Mouse (Mus musculus) stomach, embryonic 14.5 days (tissue): ENCODE results near the gene Atl3. TPM values are rescaled to one million over a fixed set of nuclear protein-coding genes. Genes with fewer than 3 reads are reported as not detected.

ENCODE experiments used
- ATAC-seq: fragments of 200-750 bp; cut with Nextera tagmentation; 2 replicates; pipeline ENCODE4 v1.8.0; 2017; ENCODE audit warnings: low read depth, moderate TSS enrichment; ENCODE audit not compliant: insufficient number of reproducible peaks, insufficient read depth, low FRiP score
- H3K27ac ChIP-seq: fragments of 300-500 bp; sonication (generic); 2 replicates; pipeline ENCODE4 v1.5.1; 2014; ENCODE audit warnings: mild to moderate bottlenecking, low read length, moderate library complexity, mixed read lengths
- H3K27me3 ChIP-seq: fragments of 300-500 bp; sonication (generic); 2 replicates; pipeline ENCODE4 v1.6.1; 2014; ENCODE audit warnings: low read length, control low read depth, mixed read lengths; ENCODE audit not compliant: control insufficient read depth, insufficient read depth
- H3K36me3 ChIP-seq: fragments of 300-500 bp; sonication (generic); 2 replicates; pipeline ENCODE4 v1.6.1; 2014; ENCODE audit warnings: mild to moderate bottlenecking, control low read depth, low read length, moderate library complexity, mixed read lengths; ENCODE audit not compliant: control insufficient read depth, insufficient read depth
- H3K4me1 ChIP-seq: fragments of 300-500 bp; sonication (generic); 2 replicates; pipeline ENCODE4 v1.6.1; 2014; ENCODE audit warnings: low read length, control low read depth, mixed read lengths; ENCODE audit not compliant: control insufficient read depth, insufficient read depth
- H3K4me2 ChIP-seq: fragments of 300-500 bp; sonication (generic); replicated peaks from 2 replicates; pipeline ENCODE4 v1.6.1; 2014; ENCODE audit warnings: low read depth, low read length, control low read depth
- H3K4me3 ChIP-seq: fragments of 300-500 bp; sonication (generic); 2 replicates; pipeline ENCODE4 v1.5.1; 2014; ENCODE audit warnings: low read depth, low read length, control low read depth
- H3K9ac ChIP-seq: fragments of 300-500 bp; sonication (generic); replicated peaks from 2 replicates; pipeline ENCODE4 v1.6.1; 2014; ENCODE audit warnings: low read depth, mild to moderate bottlenecking, control low read depth, low read length, moderate library complexity, mixed read lengths
- H3K9me3 ChIP-seq: fragments of 300-500 bp; sonication (generic); 2 replicates; pipeline ENCODE4 v1.6.1; 2016; ENCODE audit warnings: low read depth, low read length, control low read depth; ENCODE audit not compliant: control insufficient read depth
- WGBS: fragments of 180-500 bp; shearing (Covaris S2); extraction: QIAGEN DNeasy Blood & Tissue Kit; methylation state at CpG from one replicate; pipeline ENCODE4 v1.1.7; 2014; 5-methylcytosine and 5-hydroxymethylcytosine counted together
- polyA plus RNA-seq: library from polyadenylated mRNA; unstranded; fragments of >200 nt; fragmentation: Nextera tagmentation; extraction: Ambion mirVana; gene quantifications from 2 replicates; pipeline ENCODE4 v1.2.1, GENCODE M21; 2014

The Atl3 gene
- polyA plus RNA-seq, 1 experiment from 2014 or later: 21.0 TPM

DNA sequence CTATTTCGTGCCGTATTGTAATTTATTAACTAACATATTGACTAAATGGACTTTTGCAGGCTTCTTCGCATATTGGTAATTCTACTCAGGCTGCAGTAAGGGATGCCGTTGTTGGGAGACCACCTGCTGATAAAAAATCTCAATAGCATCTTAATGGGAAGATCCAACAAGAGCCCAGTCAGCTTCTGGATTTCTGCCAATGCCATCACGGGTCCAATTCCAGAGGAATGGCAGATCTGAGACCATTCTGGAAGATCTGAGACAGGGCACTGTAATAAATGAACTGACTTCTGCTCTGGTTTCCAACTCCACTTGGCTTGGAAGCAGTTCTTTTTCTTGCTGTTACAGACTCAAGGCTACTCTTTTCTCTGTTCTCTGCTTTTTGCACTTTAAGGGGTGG is 40.1 kb downstream of the Atl3 start:
- H3K27me3 ChIP-seq: no peaks in the 10 kb centered on the region
- H3K36me3 ChIP-seq: peaks cover 36% of the 10 kb centered on the region
- no peak overlapping the region for H3K27ac ChIP-seq
- H3K4me3 ChIP-seq: no peak overlapping the region
- no peaks in the 10 kb centered on the region for H3K4me1 ChIP-seq
- H3K4me2 ChIP-seq: no peak overlapping the region
- H3K9me3 ChIP-seq: no peaks in the 10 kb centered on the region
- ATAC-seq: no peak
- no peak overlapping the region for H3K9ac ChIP-seq
- 85% methylated on average over 5 of the region's 5 CpGs for WGBS

DNA sequence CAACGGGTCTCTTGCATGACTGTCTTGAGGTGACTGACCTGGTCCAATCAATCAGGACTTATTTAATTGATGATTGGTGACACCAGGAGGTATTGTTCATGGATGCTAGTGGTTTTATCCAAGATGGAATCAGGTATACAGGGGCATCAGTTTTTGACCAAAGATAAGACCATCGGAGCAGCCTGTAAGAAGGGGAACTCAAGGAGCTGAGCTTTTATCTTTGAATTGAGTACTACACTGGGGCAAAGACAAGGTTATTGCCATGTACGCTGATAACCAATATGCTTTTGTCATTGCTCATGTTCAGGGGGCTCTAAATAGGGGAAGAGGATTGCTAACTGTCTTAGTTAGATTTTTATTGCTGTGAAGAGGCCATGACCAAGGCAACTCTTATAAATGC is 55.1 kb downstream of the Atl3 start:
- H3K9me3 ChIP-seq: peaks cover 2% of the 10 kb centered on the region; the same call in 1 of the 2 replicates
- no peaks in the 10 kb centered on the region for H3K36me3 ChIP-seq
- no peak overlapping the region for H3K27ac ChIP-seq
- ATAC-seq: no peak
- WGBS: 86% methylated on average over 3 of the region's 3 CpGs
- H3K4me1 ChIP-seq: no peaks in the 10 kb centered on the region
- no peaks in the 10 kb centered on the region for H3K27me3 ChIP-seq
- no peak overlapping the region for H3K4me2 ChIP-seq
- H3K9ac ChIP-seq: no peak overlapping the region
- no peak overlapping the region for H3K4me3 ChIP-seq

DNA sequence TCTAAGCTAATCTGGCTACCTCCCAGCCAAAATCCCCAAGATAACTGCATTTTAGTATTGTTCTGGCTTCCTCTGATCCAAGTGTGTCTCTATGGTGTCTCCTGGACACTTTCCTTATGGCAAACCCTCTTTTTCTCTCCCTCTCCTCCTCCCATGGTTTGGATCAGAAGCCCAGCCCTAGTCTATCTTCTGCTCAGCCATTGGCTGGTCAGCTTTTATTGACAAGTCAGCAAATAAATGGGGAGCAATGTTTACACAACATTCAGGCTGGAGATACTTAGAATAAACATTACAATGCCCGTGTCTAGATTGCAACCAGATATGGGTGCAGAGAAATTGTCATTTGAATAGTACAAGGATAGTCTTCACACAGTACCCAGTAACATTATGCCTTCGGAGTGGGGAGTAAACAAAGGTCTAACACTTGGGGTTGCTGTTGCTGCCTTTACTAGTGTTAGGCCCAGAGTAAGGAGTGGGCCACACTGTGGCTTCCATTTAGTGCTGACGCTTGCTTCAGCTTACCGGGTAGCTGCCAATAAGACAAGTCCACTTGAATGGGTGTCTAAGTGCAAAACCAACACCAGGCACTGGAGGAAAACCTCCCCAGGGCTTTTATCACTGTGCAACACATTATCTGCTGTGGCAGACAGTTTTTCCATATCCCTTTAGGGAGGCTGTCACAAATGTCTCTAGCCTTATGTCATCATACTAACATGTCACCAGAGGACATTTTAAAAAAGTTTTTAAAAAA is 57.9 kb downstream of the Atl3 start:
- ATAC-seq: peak; percentile 61
- H3K4me2 ChIP-seq: no peak overlapping the region
- 35% methylated on average over 4 of the region's 4 CpGs for WGBS

DNA sequence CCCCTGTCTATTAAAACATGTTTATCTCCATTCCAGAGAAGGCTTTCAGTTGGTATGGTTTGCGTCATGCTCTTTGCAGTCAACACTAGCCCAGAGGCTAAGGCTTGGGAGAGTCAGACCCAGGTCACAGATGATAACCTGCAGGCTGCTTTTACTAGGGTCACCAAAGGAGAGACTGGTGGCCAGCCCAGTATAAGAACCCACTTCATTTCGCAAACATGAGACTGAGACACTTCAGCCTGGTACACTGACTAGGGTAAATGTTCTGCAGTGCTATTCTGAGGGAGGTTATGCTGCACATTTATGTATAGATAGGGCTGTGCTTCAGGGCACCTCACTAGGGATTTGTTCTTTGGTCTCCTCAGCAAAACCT is 58.4 kb downstream of the Atl3 start:
- 66% methylated on average over 2 of the region's 2 CpGs for WGBS
- H3K4me2 ChIP-seq: no peak overlapping the region
- H3K9me3 ChIP-seq: no peaks in the 10 kb centered on the region
- H3K9ac ChIP-seq: no peak overlapping the region
- H3K27ac ChIP-seq: no peak overlapping the region
- no peaks in the 10 kb centered on the region for H3K4me1 ChIP-seq
- no peaks in the 10 kb centered on the region for H3K27me3 ChIP-seq
- H3K36me3 ChIP-seq: no peaks in the 10 kb centered on the region
- no peak for ATAC-seq
- no peak overlapping the region for H3K4me3 ChIP-seq

More for the DNA sequence above, 57.9 kb downstream of the Atl3 start:
- H3K36me3 ChIP-seq: no peaks in the 10 kb centered on the region
- H3K27me3 ChIP-seq: no peaks in the 10 kb centered on the region
- no peak overlapping the region for H3K9ac ChIP-seq
- H3K4me3 ChIP-seq: no peak overlapping the region
- no peak overlapping the region for H3K27ac ChIP-seq
- H3K4me1 ChIP-seq: no peaks in the 10 kb centered on the region
- no peaks in the 10 kb centered on the region for H3K9me3 ChIP-seq

DNA sequence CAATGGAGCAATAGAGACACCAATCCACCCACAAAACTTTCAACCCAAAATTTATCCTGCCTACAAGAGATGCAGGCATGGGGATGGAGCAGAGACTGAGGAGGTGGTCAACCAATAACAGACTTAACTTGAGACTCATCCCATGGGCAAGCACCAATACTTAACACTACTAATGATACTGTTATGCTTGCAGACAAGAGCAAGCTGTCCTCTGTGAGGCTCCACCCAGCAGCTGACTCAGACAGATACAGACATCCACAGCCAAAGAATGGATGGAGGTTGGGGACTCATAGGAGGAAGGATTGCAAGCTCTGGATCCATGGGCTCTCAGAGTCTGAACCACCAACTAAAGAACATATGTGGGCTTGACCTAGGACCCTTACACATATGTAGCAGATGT is 59.6 kb downstream of the Atl3 start:
- Histone ChIP-seq H3K4me1 (peaks cover 4% of the 10 kb centered on the region; the same call in 1 of the 2 replicates), H3K9ac (no peak overlapping the region), H3K27ac (no peak overlapping the region), H3K4me3 (no peak overlapping the region), H3K36me3 (no peaks in the 10 kb centered on the region), H3K9me3 (no peaks in the 10 kb centered on the region), H3K27me3 (no peaks in the 10 kb centered on the region), H3K4me2 (no peak overlapping the region)
- ATAC-seq: no peak

DNA sequence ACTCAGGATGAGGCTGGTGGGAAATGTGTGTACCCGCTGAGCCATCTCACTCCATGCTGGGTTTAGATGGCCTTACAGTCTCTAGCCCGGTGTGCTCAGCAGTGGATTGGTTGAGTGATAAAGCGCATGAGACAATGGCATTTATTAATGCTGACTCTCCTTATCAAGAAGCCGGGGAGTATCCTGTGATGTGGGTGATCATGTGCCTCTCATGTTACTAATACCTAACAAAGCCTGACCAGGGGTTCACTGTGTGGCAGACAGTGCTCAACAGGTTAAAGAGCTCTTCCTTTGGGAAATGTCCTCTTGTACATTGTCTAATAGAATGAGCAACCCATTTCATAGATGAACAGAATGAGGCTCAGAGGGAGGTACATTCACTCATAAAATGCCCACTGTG is 61.0 kb downstream of the Atl3 start:
- Histone ChIP-seq H3K27ac (no peak overlapping the region), H3K4me1 (peaks cover 4% of the 10 kb centered on the region; the same call in 1 of the 2 replicates), H3K4me3 (no peak overlapping the region), H3K4me2 (no peak overlapping the region), H3K36me3 (no peaks in the 10 kb centered on the region), H3K9ac (no peak overlapping the region), H3K27me3 (no peaks in the 10 kb centered on the region), H3K9me3 (no peaks in the 10 kb centered on the region)
- 66% methylated on average over 4 of the region's 4 CpGs for WGBS
- ATAC-seq: no peak

DNA sequence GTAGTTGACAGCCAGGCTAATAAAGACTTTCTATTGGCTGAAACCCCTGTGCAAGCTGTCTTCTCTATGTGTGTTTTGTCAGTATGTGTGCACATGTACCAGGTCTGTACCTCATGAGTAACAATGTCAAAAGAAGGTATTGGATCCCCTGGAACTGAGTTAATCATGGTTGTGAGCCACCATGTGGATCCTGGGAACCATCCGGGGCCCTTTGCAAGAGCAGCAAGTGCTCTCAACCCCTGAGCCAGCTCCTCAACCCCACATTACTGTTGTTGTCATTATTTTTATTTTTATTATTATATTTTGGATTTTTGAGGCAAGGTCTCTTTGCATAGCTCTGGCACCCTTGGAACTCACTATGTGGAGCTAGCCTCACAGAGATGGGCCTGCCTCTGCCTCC is 62.8 kb downstream of the Atl3 start:
- no peak overlapping the region for H3K9ac ChIP-seq
- peaks cover 4% of the 10 kb centered on the region; the same call in 1 of the 2 replicates for H3K4me1 ChIP-seq
- ATAC-seq: no peak
- no peak overlapping the region for H3K4me2 ChIP-seq
- H3K27ac ChIP-seq: no peak overlapping the region
- H3K36me3 ChIP-seq: no peaks in the 10 kb centered on the region
- no peak overlapping the region for H3K4me3 ChIP-seq
- H3K27me3 ChIP-seq: no peaks in the 10 kb centered on the region
- 97% methylated on average over 1 of the region's 1 CpGs for WGBS
- H3K9me3 ChIP-seq: no peaks in the 10 kb centered on the region

DNA sequence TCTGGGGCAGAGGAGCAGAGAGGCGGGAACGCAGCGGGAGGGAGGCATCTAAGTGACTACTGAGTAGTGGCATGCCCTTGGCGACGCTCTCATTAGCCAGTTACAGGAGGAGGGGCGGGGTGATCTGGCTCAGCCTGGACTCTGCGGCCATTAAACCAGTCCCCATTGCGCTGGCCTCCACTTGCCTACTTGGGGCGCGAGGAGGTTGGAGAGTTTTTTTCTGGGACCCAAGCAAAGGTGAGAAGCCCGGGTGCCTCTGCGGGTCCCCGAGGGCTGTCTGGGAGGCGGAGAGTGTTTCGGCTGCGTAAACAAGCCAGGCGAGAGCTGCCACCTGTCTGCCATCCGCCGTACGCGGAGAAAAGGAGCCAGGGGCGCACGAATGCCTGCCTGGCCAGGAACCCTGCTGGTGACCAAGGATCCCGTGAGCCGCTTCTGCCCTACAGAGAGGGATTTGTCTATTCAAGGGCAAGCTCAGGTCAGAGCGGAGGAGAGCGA is 63.5 kb downstream of the Atl3 start, which contains the start of gene Pla2g16:
Gene Pla2g16, plus strand, starts transcription at position 132 of the 495 bp plus-strand sequence.
- Histone ChIP-seq H3K36me3 (no peaks in the 10 kb centered on the region), H3K4me1 (peaks cover 4% of the 10 kb centered on the region; the same call in 1 of the 2 replicates), H3K4me3 (peak within 1 kb of the TSS; percentile 36), H3K27me3 (no peaks in the 10 kb centered on the region), H3K4me2 (peak within 1 kb of the TSS; percentile 63), H3K9ac (peak within 1 kb of the TSS; percentile 33; the same call in 1 of the 2 replicates), H3K27ac (no peak within 1 kb of the TSS), H3K9me3 (no peaks in the 10 kb centered on the region)
- ATAC-seq: peak; percentile 90; the same call in 1 of the 2 replicates
- under 1% methylated on average over 27 of the region's 27 CpGs for WGBS
